Mouse (Mus musculus) T-helper 17 cell (primary cell): Measurements from ENCODE around the gene Mrpl10.

Experiments
- in situ Hi-C, 2 experiments: fragments of 300-600 bp; cut with MboI, MseI; formaldehyde crosslinking; loops; 1 replicate in 1 of 2; 2 replicates in 1 of 2; pipeline ENCODE4 v1.15.1; 2025; ENCODE audit warnings: high pct_unique_total_duplicates in 2 of 2

Gene Mrpl10

GRCm38 (mm10) chr11:97065538-97066295, 24.4 kb downstream of the Mrpl10 start:
- in situ Hi-C loops: no loop called here

DNA sequence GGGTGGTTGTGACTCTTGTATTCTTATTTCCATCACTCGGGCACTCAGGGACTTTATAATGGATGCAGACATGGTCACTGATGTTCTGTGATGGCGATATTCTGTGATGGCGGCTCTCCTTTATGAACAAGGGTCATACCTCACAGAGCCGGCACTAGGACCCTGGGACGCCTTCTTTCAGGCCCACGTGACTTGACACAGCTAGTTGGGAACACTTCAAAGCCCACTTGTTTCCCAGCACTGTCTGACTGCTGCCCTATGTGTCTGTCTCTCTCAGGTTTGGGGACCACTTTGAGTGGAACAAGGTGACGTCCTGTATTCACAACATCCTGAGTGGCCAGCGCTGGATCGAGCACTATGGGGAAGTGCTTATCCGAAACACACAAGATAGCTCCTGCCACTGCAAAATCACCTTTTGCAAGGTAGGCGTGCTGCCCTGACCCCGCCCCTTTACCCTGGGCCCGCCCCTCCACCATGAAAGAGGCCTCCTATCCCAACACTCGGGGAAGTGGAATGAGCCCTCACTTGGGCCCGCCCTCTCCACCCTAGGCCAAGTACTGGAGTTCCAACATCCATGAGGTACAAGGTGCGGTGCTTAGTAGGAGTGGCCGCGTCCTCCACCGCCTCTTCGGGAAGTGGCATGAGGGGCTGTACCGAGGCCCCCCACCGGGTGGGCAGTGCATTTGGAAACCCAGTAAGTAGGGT, 25.4 kb downstream of the Mrpl10 start:
- in situ Hi-C loops: no loop called here

- in situ Hi-C loops: no loop called here
Observed at GRCm38 (mm10) chr11:97069333-97069732, 28.0 kb downstream of the Mrpl10 start.

- in situ Hi-C loops: no loop called here
Observed at GRCm38 (mm10) chr11:97069770-97070169, 28.4 kb downstream of the Mrpl10 start.

DNA sequence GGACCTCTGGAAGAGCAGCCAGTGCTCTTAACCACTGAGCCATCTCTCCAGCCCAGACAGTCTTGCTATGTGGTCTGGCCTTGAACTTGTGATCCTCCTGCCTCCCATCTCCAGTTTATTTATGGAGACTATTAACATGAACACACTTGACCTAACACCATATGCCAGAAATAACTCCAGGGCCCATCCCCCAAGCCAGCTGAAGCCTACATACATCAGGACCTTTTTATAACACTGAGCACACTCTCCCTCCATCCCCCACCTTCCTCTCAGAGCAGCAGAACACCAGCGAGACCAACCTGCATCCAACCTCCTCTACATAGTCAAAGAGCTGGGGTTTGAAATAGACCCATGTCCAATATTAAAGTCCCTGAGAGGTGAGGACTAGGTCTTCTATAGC, 29.8 kb downstream of the Mrpl10 start:
- in situ Hi-C loops: no loop called here

GRCm38 (mm10) chr11:97072533-97072932, 31.2 kb downstream of the Mrpl10 start:
- in situ Hi-C loops: no loop called here

- in situ Hi-C loops: no loop called here
Observed at GRCm38 (mm10) chr11:97074235-97074634, 32.9 kb downstream of the Mrpl10 start.

- in situ Hi-C loops: no loop called here
Observed at GRCm38 (mm10) chr11:97078751-97079150, 37.4 kb downstream of the Mrpl10 start.

- in situ Hi-C loops: no loop called here
Observed at GRCm38 (mm10) chr11:97080291-97080690, 38.9 kb downstream of the Mrpl10 start.

DNA sequence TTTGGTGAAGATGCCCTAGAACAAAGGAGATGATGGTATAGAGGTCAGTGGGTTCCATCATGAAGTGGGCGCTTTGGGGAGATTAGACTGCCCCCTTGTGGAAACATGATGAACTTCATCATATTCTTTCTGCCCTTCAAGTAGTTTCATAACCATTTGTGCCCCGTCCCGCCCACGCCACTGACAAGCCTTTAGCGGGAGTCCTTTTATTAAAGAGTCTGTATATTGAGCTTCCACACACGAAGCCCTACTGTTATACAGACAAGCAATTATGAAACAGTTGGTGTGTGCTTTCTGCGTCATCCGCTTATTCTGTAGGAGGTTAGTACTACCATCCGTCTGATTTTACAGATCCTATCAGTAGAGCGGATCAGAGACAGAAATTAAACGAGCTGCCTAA, 41.6 kb downstream of the Mrpl10 start:
- in situ Hi-C loops: no loop called here

GRCm38 (mm10) chr11:97083401-97084140, 42.2 kb downstream of the Mrpl10 start:
- in situ Hi-C loops: no loop called here

DNA sequence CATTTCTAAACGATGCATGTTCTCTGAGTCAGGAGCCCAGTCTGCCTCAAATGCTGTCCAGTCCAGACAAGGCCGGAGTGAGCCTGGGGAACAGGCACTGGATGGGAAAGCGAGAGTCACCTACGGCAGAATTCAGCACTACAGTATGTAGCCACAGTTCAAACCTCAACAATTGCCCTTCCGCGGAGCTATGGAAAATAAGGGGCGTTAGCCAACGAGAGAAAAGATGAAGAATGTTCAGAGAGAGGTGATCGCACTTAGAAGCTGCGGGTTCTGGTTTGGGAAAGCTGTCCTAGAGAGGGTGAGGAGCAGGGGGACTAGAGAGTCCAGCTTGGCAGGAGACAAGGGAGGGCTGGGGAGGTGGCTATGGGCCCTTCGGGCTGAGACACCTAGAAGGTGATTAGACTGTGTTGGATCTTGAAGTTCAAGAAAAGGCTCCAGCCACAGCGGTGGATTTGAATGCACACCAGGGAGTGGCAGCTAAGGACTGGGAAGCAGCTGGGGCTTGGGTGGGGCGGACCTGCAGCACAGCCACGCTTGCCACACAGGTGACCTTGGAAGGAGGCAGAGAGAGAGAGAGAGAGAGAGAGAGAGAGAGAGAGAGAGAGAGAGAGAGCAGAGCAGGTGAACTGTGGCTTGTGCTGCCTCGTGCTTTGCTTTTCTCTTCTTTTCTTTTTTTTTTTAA, 43.6 kb downstream of the Mrpl10 start:
- in situ Hi-C loops: no loop called here

- in situ Hi-C loops: no loop called here
Observed at GRCm38 (mm10) chr11:97086365-97086764, 45.0 kb downstream of the Mrpl10 start.

GRCm38 (mm10) chr11:97094600-97094999, 53.2 kb downstream of the Mrpl10 start:
- in situ Hi-C loops: loop anchor here in 1 of 2 experiments (10.0 kb wide), 2 partner anchors 50 to 1730 kb away; no protein-coding TSS in a partner anchor

GRCm38 (mm10) chr11:97098791-97099190, 57.4 kb downstream of the Mrpl10 start:
- in situ Hi-C loops: loop anchor here in 1 of 2 experiments (10.0 kb wide), 2 partner anchors 46 to 1734 kb away; no protein-coding TSS in a partner anchor
